Mouse (Mus musculus) central nervous system, embryonic 11.5 days (tissue): ENCODE data around the gene Vmp1. TPM values are rescaled to one million over a fixed set of nuclear protein-coding genes. Genes with fewer than 3 reads are reported as not detected.

Source experiments
- polyA plus RNA-seq: library from polyadenylated mRNA; depleted of rRNA; stranded (reverse); fragments of >200 nt; gene quantifications from 2 replicates; pipeline ENCODE4 v1.2.3, GENCODE M21; 2012; rRNA removed

The Vmp1 gene
- 33.8 and 47.8 TPM in 2 replicates for polyA plus RNA-seq

GRCm38 (mm10) chr11:86683395-86684125, at the start of gene Vmp1, which contains the start of gene Ptrh2:
Gene Vmp1, minus strand, starts transcription at chr11:86683836.
Gene Ptrh2, plus strand, starts transcription at chr11:86683985.

GRCm38 (mm10) chr11:86544639-86545299, 138.9 kb downstream of the Vmp1 start, which contains the start of the genes Rps6kb1 and Tubd1:
Gene Rps6kb1, minus strand, starts transcription at chr11:86544805.
Gene Tubd1, plus strand, starts transcription at chr11:86544991.

Other genes with a start within 250 kb of the Vmp1 start
- 6.7 and 10.4 TPM in 2 replicates for gene Rnft1, start 199.2 kb downstream of the Vmp1 start, polyA plus RNA-seq
- gene Rps6kb1, start 139.0 kb downstream of the Vmp1 start, polyA plus RNA-seq = 37.3 and 37.7 TPM in 2 replicates
- gene Tubd1, start 138.8 kb downstream of the Vmp1 start, polyA plus RNA-seq = 5.1 and 8.5 TPM in 2 replicates
- 29.3 and 30.0 TPM in 2 replicates for gene Ptrh2, start 149 bp upstream of the Vmp1 start, polyA plus RNA-seq
- gene Cltc, start 73.7 kb upstream of the Vmp1 start, polyA plus RNA-seq = 98.9 and 156 TPM in 2 replicates
- 25.0 and 29.2 TPM in 2 replicates for gene Dhx40, start 123.9 kb upstream of the Vmp1 start, polyA plus RNA-seq